Mouse (Mus musculus): Measurements from ENCODE around the gene AC140267.1.

DNA sequence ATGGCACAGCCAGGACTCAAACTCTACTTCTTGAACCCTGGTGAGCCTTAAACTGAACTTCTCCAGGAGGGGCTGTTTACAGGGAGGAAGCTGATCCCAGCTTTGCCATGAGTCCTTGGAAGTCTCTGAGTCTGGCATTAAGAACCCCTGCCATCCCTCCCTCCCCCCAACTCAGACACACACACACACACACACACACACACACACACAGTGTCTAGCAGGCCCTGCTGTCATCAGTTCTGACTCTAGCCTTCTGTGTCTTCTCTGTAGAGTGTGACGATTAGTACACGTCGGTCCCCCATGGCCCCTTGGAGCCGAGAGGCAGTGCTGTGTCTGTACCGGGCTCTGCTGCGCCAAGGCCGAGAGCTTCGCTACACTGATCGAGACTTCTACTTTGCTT, at the start of gene AC140267.1:
- TF ChIP-seq CTCF (IDR thresholded peaks at IDR 0.05 in 2 of 3, conservative IDR thresholded peaks at IDR 0.05 in 1 of 3; ENCODE audit: control insufficient read depth in 1 of 3, insufficient read depth in 1 of 3, low read depth in 2 of 3, low read length in 3 of 3, poor library complexity in 1 of 3, severe bottlenecking in 1 of 3) = no peak
- no peak for TF ChIP-seq USF2 (IDR thresholded peaks at IDR 0.05; ENCODE audit: borderline replicate concordance in 1 of 2, insufficient read depth in 1 of 2, low read depth in 1 of 2, low read length in 2 of 2)
- no peak; a peak in 1 of 4 replicates for TF ChIP-seq POLR2A (IDR thresholded peaks at IDR 0.05; ENCODE audit: control insufficient read depth in 1 of 2, insufficient read depth in 1 of 2, low read depth in 1 of 2, low read length in 2 of 2, poor library complexity in 1 of 2)
- TF ChIP-seq RCOR1 (IDR thresholded peaks at IDR 0.05; ENCODE audit: low read depth, low read length) = no peak
- TF ChIP-seq MAFK (IDR thresholded peaks at IDR 0.05; ENCODE audit: borderline replicate concordance, low read depth, low read length) = no peak
- TF ChIP-seq TAL1 (IDR thresholded peaks at IDR 0.05; ENCODE audit: low read length) = no peak
- TF ChIP-seq GABPA (IDR thresholded peaks at IDR 0.05; ENCODE audit: low read depth, low read length) = no peak
- TF ChIP-seq ETS1 (IDR thresholded peaks at IDR 0.05; ENCODE audit: low read depth, low read length) = no peak

Data from MEL (cell line).